Mouse (Mus musculus): ENCODE results near the gene Il31ra. TPM values are rescaled to one million over a fixed set of nuclear protein-coding genes. Genes with fewer than 3 reads are reported as not detected.

Gene Il31ra
- polyA plus RNA-seq, 1 experiment from 2014 or later, result 0.08 TPM

- ATAC-seq (replicated peaks; ENCODE audit: low FRiP score) (no peak), DNase-seq (ENCODE audit: low spot score) (no peak)
- Histone ChIP-seq H3K4me2 (no peak overlapping the region), H3K4me1 (replicated peaks; ENCODE audit: control insufficient read depth, insufficient read depth, low read length) (no peaks in the 10 kb centered on the region), H3K4me3 (ENCODE audit: low read depth, low read length) (no peak overlapping the region), H3K9me3 (ENCODE audit: control insufficient read depth, low read length) (no peaks in the 10 kb centered on the region), H3K36me3 (ENCODE audit: control insufficient read depth, insufficient read depth, low read length) (no peaks in the 10 kb centered on the region), H3K9ac (ENCODE audit: low read depth, low read length) (no peak overlapping the region), H3K27me3 (replicated peaks; ENCODE audit: control insufficient read depth, insufficient read depth, low read length) (no peaks in the 10 kb centered on the region), H3K27ac (ENCODE audit: low read depth, low read length) (no peak overlapping the region)
- 78% methylated on average over 1 of the region's 1 CpGs for WGBS
These were observed 67.0 kb downstream of the Il31ra start for GRCm38 (mm10) chr13:112527186-112527585.

- H3K4me2 ChIP-seq, result no peak overlapping the region
- 88% methylated on average over 10 of the region's 10 CpGs for WGBS
- no peaks in the 10 kb centered on the region for H3K4me1 ChIP-seq (replicated peaks; ENCODE audit: control insufficient read depth, insufficient read depth, low read length)
- no peaks in the 10 kb centered on the region for H3K9me3 ChIP-seq (ENCODE audit: control insufficient read depth, low read length)
- ATAC-seq (replicated peaks; ENCODE audit: low FRiP score) (no peak), DNase-seq (ENCODE audit: low spot score) (no peak)
- no peaks in the 10 kb centered on the region for H3K27me3 ChIP-seq (replicated peaks; ENCODE audit: control insufficient read depth, insufficient read depth, low read length)
- no peak overlapping the region for H3K27ac ChIP-seq (ENCODE audit: low read depth, low read length)
- no peaks in the 10 kb centered on the region for H3K36me3 ChIP-seq (ENCODE audit: control insufficient read depth, insufficient read depth, low read length)
- no peak overlapping the region for H3K9ac ChIP-seq (ENCODE audit: low read depth, low read length)
- no peak overlapping the region for H3K4me3 ChIP-seq (ENCODE audit: low read depth, low read length)
These were observed 70.7 kb downstream of the Il31ra start for GRCm38 (mm10) chr13:112523346-112523970.

- WGBS, result 86% methylated on average over 3 of the region's 3 CpGs
- no peaks in the 10 kb centered on the region for H3K27me3 ChIP-seq (replicated peaks; ENCODE audit: control insufficient read depth, insufficient read depth, low read length)
- H3K4me1 ChIP-seq (replicated peaks; ENCODE audit: control insufficient read depth, insufficient read depth, low read length), result no peaks in the 10 kb centered on the region
- no peak overlapping the region for H3K9ac ChIP-seq (ENCODE audit: low read depth, low read length)
- H3K4me2 ChIP-seq, result no peak overlapping the region
- H3K9me3 ChIP-seq (ENCODE audit: control insufficient read depth, low read length), result no peaks in the 10 kb centered on the region
- H3K27ac ChIP-seq (ENCODE audit: low read depth, low read length), result no peak overlapping the region
- H3K4me3 ChIP-seq (ENCODE audit: low read depth, low read length), result no peak overlapping the region
- ATAC-seq (replicated peaks; ENCODE audit: low FRiP score) (no peak), DNase-seq (ENCODE audit: low spot score) (no peak)
- H3K36me3 ChIP-seq (ENCODE audit: control insufficient read depth, insufficient read depth, low read length), result no peaks in the 10 kb centered on the region
These were observed 71.3 kb downstream of the Il31ra start for GRCm38 (mm10) chr13:112522896-112523295.

- Histone ChIP-seq H3K4me3 (ENCODE audit: low read depth, low read length) (no peak overlapping the region), H3K27me3 (replicated peaks; ENCODE audit: control insufficient read depth, insufficient read depth, low read length) (no peaks in the 10 kb centered on the region), H3K9me3 (ENCODE audit: control insufficient read depth, low read length) (no peaks in the 10 kb centered on the region), H3K4me1 (replicated peaks; ENCODE audit: control insufficient read depth, insufficient read depth, low read length) (no peaks in the 10 kb centered on the region), H3K27ac (ENCODE audit: low read depth, low read length) (no peak overlapping the region), H3K9ac (ENCODE audit: low read depth, low read length) (no peak overlapping the region), H3K4me2 (no peak overlapping the region), H3K36me3 (ENCODE audit: control insufficient read depth, insufficient read depth, low read length) (no peaks in the 10 kb centered on the region)
- no peak for ATAC-seq (replicated peaks; ENCODE audit: low FRiP score)
- no peak for DNase-seq (ENCODE audit: low spot score)
- WGBS, result 37% methylated on average over 6 of the region's 6 CpGs
These were observed 71.9 kb downstream of the Il31ra start for GRCm38 (mm10) chr13:112522261-112522660.

- H3K9ac ChIP-seq (ENCODE audit: low read depth, low read length), result no peak overlapping the region
- DNase-seq (ENCODE audit: low spot score) (no peak), ATAC-seq (replicated peaks; ENCODE audit: low FRiP score) (no peak)
- H3K4me3 ChIP-seq (ENCODE audit: low read depth, low read length), result no peak overlapping the region
- WGBS, result 44% methylated on average over 1 of the region's 1 CpGs
- H3K27me3 ChIP-seq (replicated peaks; ENCODE audit: control insufficient read depth, insufficient read depth, low read length), result no peaks in the 10 kb centered on the region
- no peaks in the 10 kb centered on the region for H3K36me3 ChIP-seq (ENCODE audit: control insufficient read depth, insufficient read depth, low read length)
- H3K9me3 ChIP-seq (ENCODE audit: control insufficient read depth, low read length), result no peaks in the 10 kb centered on the region
- H3K4me1 ChIP-seq (replicated peaks; ENCODE audit: control insufficient read depth, insufficient read depth, low read length), result no peaks in the 10 kb centered on the region
- no peak overlapping the region for H3K27ac ChIP-seq (ENCODE audit: low read depth, low read length)
- no peak overlapping the region for H3K4me2 ChIP-seq
These were observed 79.6 kb downstream of the Il31ra start for GRCm38 (mm10) chr13:112514546-112514945.

- H3K27me3 ChIP-seq (replicated peaks; ENCODE audit: control insufficient read depth, insufficient read depth, low read length), result no peaks in the 10 kb centered on the region
- no peaks in the 10 kb centered on the region for H3K36me3 ChIP-seq (ENCODE audit: control insufficient read depth, insufficient read depth, low read length)
- H3K9me3 ChIP-seq (ENCODE audit: control insufficient read depth, low read length), result no peaks in the 10 kb centered on the region
- no peak overlapping the region for H3K4me2 ChIP-seq
- 71% methylated on average over 5 of the region's 5 CpGs for WGBS
- H3K4me3 ChIP-seq (ENCODE audit: low read depth, low read length), result no peak overlapping the region
- ATAC-seq (replicated peaks; ENCODE audit: low FRiP score) (no peak), DNase-seq (ENCODE audit: low spot score) (no peak)
- H3K4me1 ChIP-seq (replicated peaks; ENCODE audit: control insufficient read depth, insufficient read depth, low read length), result no peaks in the 10 kb centered on the region
- H3K9ac ChIP-seq (ENCODE audit: low read depth, low read length), result no peak overlapping the region
- no peak overlapping the region for H3K27ac ChIP-seq (ENCODE audit: low read depth, low read length)
These were observed 81.3 kb downstream of the Il31ra start for GRCm38 (mm10) chr13:112512824-112513223.

- H3K4me1 ChIP-seq (replicated peaks; ENCODE audit: control insufficient read depth, insufficient read depth, low read length), result no peaks in the 10 kb centered on the region
- no peak overlapping the region for H3K27ac ChIP-seq (ENCODE audit: low read depth, low read length)
- DNase-seq (ENCODE audit: low spot score), result no peak
- H3K9ac ChIP-seq (ENCODE audit: low read depth, low read length), result no peak overlapping the region
- no peaks in the 10 kb centered on the region for H3K9me3 ChIP-seq (ENCODE audit: control insufficient read depth, low read length)
- no peak for ATAC-seq (replicated peaks; ENCODE audit: low FRiP score)
- H3K4me2 ChIP-seq, result no peak overlapping the region
- H3K27me3 ChIP-seq (replicated peaks; ENCODE audit: control insufficient read depth, insufficient read depth, low read length), result no peaks in the 10 kb centered on the region
- 79% methylated on average over 7 of the region's 7 CpGs for WGBS
- H3K36me3 ChIP-seq (ENCODE audit: control insufficient read depth, insufficient read depth, low read length), result no peaks in the 10 kb centered on the region
- no peak overlapping the region for H3K4me3 ChIP-seq (ENCODE audit: low read depth, low read length)
These were observed 82.3 kb downstream of the Il31ra start for GRCm38 (mm10) chr13:112511810-112512209.

- Histone ChIP-seq H3K4me2 (no peak overlapping the region), H3K36me3 (ENCODE audit: control insufficient read depth, insufficient read depth, low read length) (no peaks in the 10 kb centered on the region), H3K9me3 (ENCODE audit: control insufficient read depth, low read length) (no peaks in the 10 kb centered on the region), H3K27me3 (replicated peaks; ENCODE audit: control insufficient read depth, insufficient read depth, low read length) (no peaks in the 10 kb centered on the region), H3K4me3 (ENCODE audit: low read depth, low read length) (no peak overlapping the region), H3K4me1 (replicated peaks; ENCODE audit: control insufficient read depth, insufficient read depth, low read length) (no peaks in the 10 kb centered on the region), H3K9ac (ENCODE audit: low read depth, low read length) (no peak overlapping the region), H3K27ac (ENCODE audit: low read depth, low read length) (no peak overlapping the region)
- ATAC-seq (replicated peaks; ENCODE audit: low FRiP score) (no peak), DNase-seq (ENCODE audit: low spot score) (no peak)
- WGBS, result 85% methylated on average over 11 of the region's 11 CpGs
These were observed 82.9 kb downstream of the Il31ra start for GRCm38 (mm10) chr13:112511261-112511660.

GRCm38 (mm10) chr13:112510437-112511212, 83.5 kb downstream of the Il31ra start:
- DNase-seq (ENCODE audit: low spot score) (no peak), ATAC-seq (replicated peaks; ENCODE audit: low FRiP score) (no peak)
- H3K36me3 ChIP-seq (ENCODE audit: control insufficient read depth, insufficient read depth, low read length), result no peaks in the 10 kb centered on the region
- H3K4me3 ChIP-seq (ENCODE audit: low read depth, low read length), result no peak overlapping the region
- no peak overlapping the region for H3K4me2 ChIP-seq
- H3K9ac ChIP-seq (ENCODE audit: low read depth, low read length), result no peak overlapping the region
- no peaks in the 10 kb centered on the region for H3K9me3 ChIP-seq (ENCODE audit: control insufficient read depth, low read length)
- 88% methylated on average over 19 of the region's 19 CpGs for WGBS
- H3K27me3 ChIP-seq (replicated peaks; ENCODE audit: control insufficient read depth, insufficient read depth, low read length), result no peaks in the 10 kb centered on the region
- H3K27ac ChIP-seq (ENCODE audit: low read depth, low read length), result no peak overlapping the region
- H3K4me1 ChIP-seq (replicated peaks; ENCODE audit: control insufficient read depth, insufficient read depth, low read length), result no peaks in the 10 kb centered on the region
